Mouse (Mus musculus): Measurements from ENCODE around the gene Scn5a. TPM values are rescaled to one million over a fixed set of nuclear protein-coding genes. Genes with fewer than 3 reads are reported as not detected.

The Scn5a gene
- total RNA-seq, 1 experiment, result 0.76 TPM

GRCm38 (mm10) chr9:119547528-119547927 is 31.3 kb downstream of the Scn5a start:
- no peak for DNase-seq (ENCODE audit: low read depth, low spot score)
- in situ Hi-C loops (cut with MboI; ENCODE audit: low sequenced_read_pairs in 2 of 2, unreplicated experiment in 2 of 2), result no loop called here
- no peak for TF ChIP-seq ZNF384 (IDR thresholded peaks at IDR 0.05; ENCODE audit: low read depth, low read length)
- TF ChIP-seq MAFK (IDR thresholded peaks at IDR 0.05; ENCODE audit: insufficient read depth, low read depth, low read length), result no peak
- TF ChIP-seq CHD2 (IDR thresholded peaks at IDR 0.05; ENCODE audit: low read depth, low read length), result no peak
- no peak for TF ChIP-seq ZC3H11A (IDR thresholded peaks at IDR 0.05; ENCODE audit: borderline replicate concordance, low read depth, low read length)
- TF ChIP-seq HCFC1 (IDR thresholded peaks at IDR 0.05; ENCODE audit: borderline replicate concordance, insufficient read depth, low read length), result no peak
- Histone ChIP-seq H3K36me3 (ENCODE audit: control insufficient read depth, insufficient read depth, low read length, poor library complexity, severe bottlenecking) (no peaks in the 10 kb centered on the region), H3K9me3 (ENCODE audit: control insufficient read depth, insufficient read depth, low read depth, low read length) (no peaks in the 10 kb centered on the region), H3K4me1 (ENCODE audit: control insufficient read depth in 2 of 2, insufficient read depth in 2 of 2, low read length in 2 of 2, poor library complexity in 1 of 2) (no peaks in the 10 kb centered on the region), H3K27ac (ENCODE audit: insufficient read depth, low read depth, low read length, poor library complexity, severe bottlenecking) (no peak overlapping the region), H3K4me3 (ENCODE audit: insufficient read depth in 1 of 2, low read depth in 1 of 2, low read length in 2 of 2, poor library complexity in 1 of 2, severe bottlenecking in 1 of 2) (no peak overlapping the region), H3K9ac (ENCODE audit: insufficient read depth, low read depth, low read length, poor library complexity, severe bottlenecking) (no peak overlapping the region)

- no peaks in the 10 kb centered on the region for H3K9me3 ChIP-seq (ENCODE audit: control insufficient read depth, insufficient read depth, low read depth, low read length)
- H3K36me3 ChIP-seq (ENCODE audit: control insufficient read depth, insufficient read depth, low read length, poor library complexity, severe bottlenecking), result no peaks in the 10 kb centered on the region
- no peak overlapping the region for H3K27ac ChIP-seq (ENCODE audit: insufficient read depth, low read depth, low read length, poor library complexity, severe bottlenecking)
- no peak overlapping the region for H3K4me3 ChIP-seq (ENCODE audit: insufficient read depth in 1 of 2, low read depth in 1 of 2, low read length in 2 of 2, poor library complexity in 1 of 2, severe bottlenecking in 1 of 2)
- TF ChIP-seq CHD2 (IDR thresholded peaks at IDR 0.05; ENCODE audit: low read depth, low read length), result no peak
- no peak for TF ChIP-seq MAFK (IDR thresholded peaks at IDR 0.05; ENCODE audit: insufficient read depth, low read depth, low read length)
- no peak for TF ChIP-seq HCFC1 (IDR thresholded peaks at IDR 0.05; ENCODE audit: borderline replicate concordance, insufficient read depth, low read length)
- no peak for TF ChIP-seq ZC3H11A (IDR thresholded peaks at IDR 0.05; ENCODE audit: borderline replicate concordance, low read depth, low read length)
- no peak for TF ChIP-seq ZNF384 (IDR thresholded peaks at IDR 0.05; ENCODE audit: low read depth, low read length)
- DNase-seq (ENCODE audit: low read depth, low spot score), result no peak
- in situ Hi-C loops (cut with MboI; ENCODE audit: low sequenced_read_pairs in 2 of 2, unreplicated experiment in 2 of 2), result no loop called here
- H3K9ac ChIP-seq (ENCODE audit: insufficient read depth, low read depth, low read length, poor library complexity, severe bottlenecking), result no peak overlapping the region
- H3K4me1 ChIP-seq (ENCODE audit: control insufficient read depth in 2 of 2, insufficient read depth in 2 of 2, low read length in 2 of 2, poor library complexity in 1 of 2), result no peaks in the 10 kb centered on the region
These were observed 31.7 kb downstream of the Scn5a start for GRCm38 (mm10) chr9:119547128-119547527.

- in situ Hi-C loops (cut with MboI; ENCODE audit: low sequenced_read_pairs in 2 of 2, unreplicated experiment in 2 of 2), result no loop called here
- DNase-seq (ENCODE audit: low read depth, low spot score), result no peak
- Histone ChIP-seq H3K36me3 (ENCODE audit: control insufficient read depth, insufficient read depth, low read length, poor library complexity, severe bottlenecking) (no peaks in the 10 kb centered on the region), H3K27ac (ENCODE audit: insufficient read depth, low read depth, low read length, poor library complexity, severe bottlenecking) (no peak overlapping the region), H3K9me3 (ENCODE audit: control insufficient read depth, insufficient read depth, low read depth, low read length) (no peaks in the 10 kb centered on the region), H3K9ac (ENCODE audit: insufficient read depth, low read depth, low read length, poor library complexity, severe bottlenecking) (no peak overlapping the region), H3K4me3 (ENCODE audit: insufficient read depth in 1 of 2, low read depth in 1 of 2, low read length in 2 of 2, poor library complexity in 1 of 2, severe bottlenecking in 1 of 2) (no peak overlapping the region), H3K4me1 (ENCODE audit: control insufficient read depth in 2 of 2, insufficient read depth in 2 of 2, low read length in 2 of 2, poor library complexity in 1 of 2) (no peaks in the 10 kb centered on the region)
- TF ChIP-seq ZC3H11A (IDR thresholded peaks at IDR 0.05; ENCODE audit: borderline replicate concordance, low read depth, low read length), result no peak
- no peak for TF ChIP-seq HCFC1 (IDR thresholded peaks at IDR 0.05; ENCODE audit: borderline replicate concordance, insufficient read depth, low read length)
- TF ChIP-seq MAFK (IDR thresholded peaks at IDR 0.05; ENCODE audit: insufficient read depth, low read depth, low read length), result no peak
- no peak for TF ChIP-seq CHD2 (IDR thresholded peaks at IDR 0.05; ENCODE audit: low read depth, low read length)
- no peak for TF ChIP-seq ZNF384 (IDR thresholded peaks at IDR 0.05; ENCODE audit: low read depth, low read length)
These were observed 38.1 kb downstream of the Scn5a start for GRCm38 (mm10) chr9:119540726-119541125.

GRCm38 (mm10) chr9:119537823-119538222 is 41.0 kb downstream of the Scn5a start:
- Histone ChIP-seq H3K9ac (ENCODE audit: insufficient read depth, low read depth, low read length, poor library complexity, severe bottlenecking) (no peak overlapping the region), H3K9me3 (ENCODE audit: control insufficient read depth, insufficient read depth, low read depth, low read length) (no peaks in the 10 kb centered on the region), H3K27ac (ENCODE audit: insufficient read depth, low read depth, low read length, poor library complexity, severe bottlenecking) (no peak overlapping the region), H3K4me1 (ENCODE audit: control insufficient read depth in 2 of 2, insufficient read depth in 2 of 2, low read length in 2 of 2, poor library complexity in 1 of 2) (no peaks in the 10 kb centered on the region), H3K4me3 (ENCODE audit: insufficient read depth in 1 of 2, low read depth in 1 of 2, low read length in 2 of 2, poor library complexity in 1 of 2, severe bottlenecking in 1 of 2) (no peak overlapping the region), H3K36me3 (ENCODE audit: control insufficient read depth, insufficient read depth, low read length, poor library complexity, severe bottlenecking) (no peaks in the 10 kb centered on the region)
- DNase-seq (ENCODE audit: low read depth, low spot score), result no peak
- in situ Hi-C loops (cut with MboI; ENCODE audit: low sequenced_read_pairs in 2 of 2, unreplicated experiment in 2 of 2), result no loop called here
- TF ChIP-seq MAFK (IDR thresholded peaks at IDR 0.05; ENCODE audit: insufficient read depth, low read depth, low read length), result no peak
- no peak for TF ChIP-seq HCFC1 (IDR thresholded peaks at IDR 0.05; ENCODE audit: borderline replicate concordance, insufficient read depth, low read length)
- TF ChIP-seq ZNF384 (IDR thresholded peaks at IDR 0.05; ENCODE audit: low read depth, low read length), result no peak
- no peak for TF ChIP-seq CHD2 (IDR thresholded peaks at IDR 0.05; ENCODE audit: low read depth, low read length)
- TF ChIP-seq ZC3H11A (IDR thresholded peaks at IDR 0.05; ENCODE audit: borderline replicate concordance, low read depth, low read length), result no peak
